Mouse (Mus musculus): ENCODE measurements at regions not wholly inside any gene's neighbourhood (a gene's known extent, or its start where the extent isn't known, plus 50 kb on each side); places are given as distances from the start of the nearest gene placed in this dataset.

DNA sequence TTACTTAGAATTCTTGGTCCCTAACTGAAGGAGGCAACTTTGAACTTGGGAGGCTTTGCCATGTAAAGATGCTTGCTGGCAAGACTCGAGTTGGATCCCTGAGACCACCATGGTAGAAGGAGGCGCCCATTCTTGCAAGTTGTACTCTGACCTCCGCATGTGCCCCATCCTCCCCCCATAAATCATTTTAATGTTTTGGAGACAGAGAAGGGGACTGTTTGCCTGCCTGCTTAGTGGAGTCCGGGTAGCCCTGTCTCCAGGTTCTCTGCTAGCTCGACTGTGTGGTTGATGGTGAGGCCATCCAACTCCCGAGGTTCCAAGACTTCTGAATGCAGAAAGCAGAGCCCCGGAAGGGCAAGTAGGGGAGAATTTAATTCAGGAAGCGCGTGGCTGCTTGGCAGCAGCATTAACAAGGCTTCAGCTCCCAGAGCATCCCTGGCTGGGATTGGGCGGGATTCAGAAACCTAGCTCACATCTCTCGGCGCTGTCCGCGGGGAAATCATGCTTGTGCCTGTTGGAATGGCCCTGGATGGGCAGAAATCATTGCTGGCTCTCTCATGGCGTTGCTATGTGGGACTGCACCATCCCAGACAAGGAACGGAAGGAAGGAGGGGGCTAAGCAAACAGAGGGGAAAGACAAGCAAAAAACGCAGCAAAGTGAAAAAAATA lies 202.8 kb upstream of the Zfp64 start:
- ATAC-seq: no peak
- Histone ChIP-seq H3K27ac (no peak overlapping the region), H3K36me3 (no peaks in the 10 kb centered on the region), H3K9ac (no peak overlapping the region), H3K4me3 (no peak overlapping the region), H3K9me3 (replicated peaks) (peaks cover 5% of the 10 kb centered on the region; the same call in 1 of the 2 replicates), H3K27me3 (replicated peaks) (no peaks in the 10 kb centered on the region), H3K4me1 (peaks cover 7% of the 10 kb centered on the region; the same call in 1 of the 2 replicates), H3K4me2 (no peak overlapping the region)
- WGBS (ENCODE audit: insufficient replicate concordance): 53% methylated on average over 17 of the region's 17 CpGs

DNA sequence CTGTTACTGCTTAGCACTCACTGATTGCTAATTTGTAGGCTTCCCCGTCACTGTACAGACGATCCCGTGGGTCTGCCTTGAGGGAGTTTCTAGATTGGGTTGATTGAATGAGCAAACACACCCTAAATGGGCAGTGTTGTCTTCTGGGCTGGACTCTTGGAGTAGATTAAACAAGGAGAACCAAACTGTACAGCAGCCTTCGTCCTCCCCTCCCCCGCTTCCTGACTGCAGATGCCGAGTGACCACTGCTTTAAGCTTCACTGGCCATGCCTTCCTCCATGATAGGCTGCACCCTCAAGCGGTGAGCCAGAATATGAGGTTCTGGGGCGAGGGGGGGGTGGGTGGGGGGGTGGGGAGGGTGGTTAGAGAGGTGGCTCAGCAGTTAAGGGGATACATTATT lies 201.5 kb upstream of the Zfp64 start:
- Histone ChIP-seq H3K4me1 (peaks cover 7% of the 10 kb centered on the region; the same call in 1 of the 2 replicates), H3K27me3 (replicated peaks) (no peaks in the 10 kb centered on the region), H3K4me3 (no peak overlapping the region), H3K9me3 (replicated peaks) (peaks cover 5% of the 10 kb centered on the region; the same call in 1 of the 2 replicates), H3K27ac (no peak overlapping the region), H3K9ac (no peak overlapping the region), H3K36me3 (no peaks in the 10 kb centered on the region), H3K4me2 (0 out of 2 replicates have a peak overlapping the region, but pooled peaks have one; percentile 16)
- no peak for ATAC-seq
- 26% methylated on average over 8 of the region's 8 CpGs for WGBS (ENCODE audit: insufficient replicate concordance)

DNA sequence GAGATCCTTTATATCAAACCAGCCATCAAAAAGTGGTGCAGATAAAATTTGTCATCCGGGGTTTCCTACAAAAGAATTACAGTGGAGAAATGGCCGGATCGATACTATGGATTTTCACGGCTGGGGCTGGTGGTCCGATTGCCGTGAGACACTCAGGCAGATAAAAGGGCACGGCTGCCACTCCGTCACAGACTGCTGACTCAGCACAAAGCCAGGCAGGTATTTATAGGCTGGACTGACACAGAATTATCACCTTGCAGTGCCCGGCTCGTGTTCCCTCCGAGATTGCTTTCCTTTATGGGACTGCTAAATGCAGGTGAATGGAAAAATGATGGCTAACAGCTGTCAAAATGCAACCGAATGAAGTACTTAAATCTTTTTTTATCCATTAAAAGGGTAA lies 199.5 kb upstream of the Zfp64 start:
- Histone ChIP-seq H3K36me3 (no peaks in the 10 kb centered on the region), H3K27me3 (replicated peaks) (no peaks in the 10 kb centered on the region), H3K4me2 (no peak overlapping the region), H3K4me1 (peaks cover 7% of the 10 kb centered on the region; the same call in 1 of the 2 replicates), H3K9me3 (replicated peaks) (no peaks in the 10 kb centered on the region), H3K27ac (no peak overlapping the region), H3K4me3 (no peak overlapping the region), H3K9ac (no peak overlapping the region)
- ATAC-seq: no peak
- WGBS (ENCODE audit: insufficient replicate concordance): 76% methylated on average over 12 of the region's 12 CpGs

DNA sequence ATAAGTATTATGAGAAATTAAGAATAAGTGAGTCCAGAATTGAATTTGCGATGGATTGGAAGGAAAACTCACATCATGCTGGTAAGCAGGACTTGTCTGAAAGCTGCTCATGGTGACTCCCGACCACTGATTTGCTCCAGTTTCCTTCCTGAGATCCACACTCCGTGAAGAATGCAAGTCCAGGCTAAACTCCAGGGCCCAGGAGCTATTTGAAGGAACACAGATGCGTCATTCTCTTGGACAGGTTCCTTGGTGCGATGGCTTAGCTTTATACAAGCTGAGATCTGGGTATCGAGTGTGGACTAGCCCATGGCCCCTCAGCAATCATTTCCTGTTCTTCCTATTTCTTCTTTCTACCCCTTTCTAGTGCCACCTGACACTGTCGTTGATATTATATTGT lies 192.3 kb upstream of the Zfp64 start:
- no peaks in the 10 kb centered on the region for H3K9me3 ChIP-seq (replicated peaks)
- H3K4me1 ChIP-seq: no peaks in the 10 kb centered on the region
- no peaks in the 10 kb centered on the region for H3K36me3 ChIP-seq
- no peak overlapping the region for H3K27ac ChIP-seq
- no peak overlapping the region for H3K4me2 ChIP-seq
- no peaks in the 10 kb centered on the region for H3K27me3 ChIP-seq (replicated peaks)
- no peak overlapping the region for H3K9ac ChIP-seq
- 60% methylated on average over 7 of the region's 7 CpGs for WGBS (ENCODE audit: insufficient replicate concordance)
- ATAC-seq: no peak
- no peak overlapping the region for H3K4me3 ChIP-seq

DNA sequence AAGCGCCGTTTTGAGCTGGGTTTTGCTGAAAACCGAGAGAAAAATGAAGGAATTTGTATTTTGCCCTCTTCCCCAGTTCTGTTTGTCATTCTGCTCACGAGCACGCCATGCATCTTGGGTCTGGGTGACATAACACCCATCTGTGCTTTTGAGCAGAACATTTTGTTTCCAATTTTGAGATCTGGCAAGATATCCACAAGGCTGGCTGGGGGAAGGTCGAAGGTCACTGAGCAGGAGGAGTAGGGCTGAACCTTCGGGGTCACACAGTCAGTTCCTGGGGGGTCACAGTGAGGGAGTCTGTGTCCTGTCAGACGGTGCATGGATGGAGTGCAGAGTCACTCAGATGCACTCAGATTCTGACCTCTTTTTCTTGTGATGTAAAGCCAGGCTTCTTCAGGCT lies 186.8 kb upstream of the Zfp64 start:
- 63% methylated on average over 8 of the region's 8 CpGs for WGBS (ENCODE audit: insufficient replicate concordance)
- no peak for ATAC-seq
- Histone ChIP-seq H3K27ac (no peak overlapping the region), H3K4me2 (no peak overlapping the region), H3K4me3 (no peak overlapping the region), H3K9me3 (replicated peaks) (no peaks in the 10 kb centered on the region), H3K36me3 (no peaks in the 10 kb centered on the region), H3K9ac (no peak overlapping the region), H3K27me3 (replicated peaks) (no peaks in the 10 kb centered on the region), H3K4me1 (no peaks in the 10 kb centered on the region)

DNA sequence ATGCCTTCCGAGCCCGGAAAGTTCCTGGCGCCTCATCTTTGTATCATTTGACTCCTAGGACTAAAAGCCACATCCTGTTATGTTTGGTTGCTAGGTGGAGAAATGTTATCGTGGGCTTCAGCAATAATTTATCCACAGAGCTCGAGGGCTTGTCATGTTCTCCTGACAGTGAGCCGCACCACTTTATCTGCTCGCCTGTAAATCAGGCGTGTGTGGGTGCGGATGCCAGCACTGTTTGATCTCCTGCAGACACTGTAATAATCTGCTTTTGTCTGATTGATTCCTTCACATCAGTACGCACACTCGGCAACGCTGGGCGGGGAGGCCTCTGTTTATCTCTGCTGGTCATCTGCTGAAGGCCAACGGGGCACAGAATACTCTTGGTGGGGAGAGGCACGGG lies 178.5 kb upstream of the Zfp64 start:
- H3K36me3 ChIP-seq: no peaks in the 10 kb centered on the region
- peaks cover 7% of the 10 kb centered on the region for H3K9me3 ChIP-seq (replicated peaks)
- no peaks in the 10 kb centered on the region for H3K4me1 ChIP-seq
- 39% methylated on average over 15 of the region's 15 CpGs for WGBS (ENCODE audit: insufficient replicate concordance)
- no peaks in the 10 kb centered on the region for H3K27me3 ChIP-seq (replicated peaks)
- no peak overlapping the region for H3K4me3 ChIP-seq
- no peak overlapping the region for H3K4me2 ChIP-seq
- H3K27ac ChIP-seq: no peak overlapping the region
- H3K9ac ChIP-seq: no peak overlapping the region
- ATAC-seq: no peak

DNA sequence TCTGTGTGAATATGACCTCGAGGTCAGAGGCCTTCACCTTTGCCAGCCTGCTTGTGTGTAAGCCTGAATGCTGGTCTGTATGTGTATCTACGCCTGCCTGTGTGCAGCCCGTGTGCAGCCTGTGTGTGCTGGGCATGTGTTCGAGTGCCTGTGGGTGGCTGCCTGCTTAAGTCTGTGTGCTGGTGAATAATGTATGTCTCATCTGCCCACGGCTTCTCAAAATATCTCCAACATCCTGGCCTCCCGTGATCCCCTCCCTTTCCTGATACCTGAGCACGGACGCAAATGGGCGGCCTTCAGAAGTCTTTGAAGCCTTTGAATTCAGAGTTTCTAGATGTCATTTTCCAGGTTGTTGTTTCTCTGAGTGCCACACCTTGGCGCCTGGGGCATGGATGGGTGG lies 170.1 kb upstream of the Zfp64 start:
- ATAC-seq: no peak
- H3K36me3 ChIP-seq: no peaks in the 10 kb centered on the region

DNA sequence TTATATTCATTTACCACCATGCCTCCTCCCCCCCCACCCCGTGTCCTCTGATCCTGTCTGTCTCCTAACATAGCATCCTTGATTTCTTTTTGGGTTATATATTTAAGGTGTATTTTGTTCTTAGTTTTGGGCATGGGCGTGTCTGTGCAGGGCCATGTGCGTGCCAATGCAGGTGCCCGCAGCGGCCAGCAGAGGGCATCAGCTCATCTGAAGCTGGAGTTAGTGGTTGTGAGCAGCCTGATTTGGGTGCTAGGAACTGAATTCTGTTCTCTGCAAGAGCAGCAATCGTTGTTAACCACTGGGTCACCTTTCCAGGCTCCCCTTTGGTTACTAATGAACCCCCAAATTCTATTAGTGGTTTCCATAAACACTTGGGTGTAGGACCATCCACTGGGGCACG lies 167.5 kb upstream of the Zfp64 start:
- H3K27ac ChIP-seq: no peak overlapping the region
- no peak for ATAC-seq

More for the DNA sequence above, 170.1 kb upstream of the Zfp64 start:
- no peak overlapping the region for H3K4me2 ChIP-seq
- peaks cover 15% of the 10 kb centered on the region; the same call in 1 of the 2 replicates for H3K9me3 ChIP-seq (replicated peaks)
- H3K27ac ChIP-seq: no peak overlapping the region
- 78% methylated on average over 10 of the region's 10 CpGs for WGBS (ENCODE audit: insufficient replicate concordance)
- H3K4me3 ChIP-seq: no peak overlapping the region
- no peaks in the 10 kb centered on the region for H3K27me3 ChIP-seq (replicated peaks)
- no peak overlapping the region for H3K9ac ChIP-seq
- no peaks in the 10 kb centered on the region for H3K4me1 ChIP-seq

DNA sequence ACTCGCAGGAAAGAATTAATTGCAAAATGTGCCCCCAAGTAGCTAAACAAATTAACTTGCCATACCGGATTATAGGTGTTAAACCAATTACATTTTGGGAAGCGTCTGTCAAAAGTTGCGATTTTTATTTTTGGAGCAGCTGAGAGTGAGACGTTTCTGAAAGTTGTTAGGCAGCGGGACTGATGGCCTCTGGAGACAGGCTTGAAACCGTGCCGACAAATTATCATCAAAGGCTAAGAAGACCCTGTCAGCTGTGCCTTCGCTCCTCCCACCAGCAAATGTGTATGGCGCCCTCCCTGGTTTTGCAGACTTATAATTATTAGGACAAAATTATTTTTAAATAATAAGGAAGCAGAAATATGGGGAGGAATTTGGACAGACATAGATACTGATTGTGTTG lies 161.5 kb upstream of the Zfp64 start:
- no peaks in the 10 kb centered on the region for H3K36me3 ChIP-seq
- WGBS (ENCODE audit: insufficient replicate concordance): 64% methylated on average over 10 of the region's 10 CpGs
- H3K27ac ChIP-seq: no peak overlapping the region
- no peak for ATAC-seq
- H3K4me3 ChIP-seq: no peak overlapping the region
- H3K9ac ChIP-seq: no peak overlapping the region
- H3K4me1 ChIP-seq: no peaks in the 10 kb centered on the region
- no peaks in the 10 kb centered on the region for H3K9me3 ChIP-seq (replicated peaks)
- no peak overlapping the region for H3K4me2 ChIP-seq
- H3K27me3 ChIP-seq (replicated peaks): no peaks in the 10 kb centered on the region

More for the DNA sequence above, 167.5 kb upstream of the Zfp64 start:
- Histone ChIP-seq H3K36me3 (no peaks in the 10 kb centered on the region), H3K9ac (no peak overlapping the region), H3K4me2 (no peak overlapping the region), H3K9me3 (replicated peaks) (peaks cover 12% of the 10 kb centered on the region; the same call in 1 of the 2 replicates), H3K4me1 (no peaks in the 10 kb centered on the region), H3K27me3 (replicated peaks) (no peaks in the 10 kb centered on the region), H3K4me3 (no peak overlapping the region)
- WGBS (ENCODE audit: insufficient replicate concordance): 71% methylated on average over 7 of the region's 7 CpGs

DNA sequence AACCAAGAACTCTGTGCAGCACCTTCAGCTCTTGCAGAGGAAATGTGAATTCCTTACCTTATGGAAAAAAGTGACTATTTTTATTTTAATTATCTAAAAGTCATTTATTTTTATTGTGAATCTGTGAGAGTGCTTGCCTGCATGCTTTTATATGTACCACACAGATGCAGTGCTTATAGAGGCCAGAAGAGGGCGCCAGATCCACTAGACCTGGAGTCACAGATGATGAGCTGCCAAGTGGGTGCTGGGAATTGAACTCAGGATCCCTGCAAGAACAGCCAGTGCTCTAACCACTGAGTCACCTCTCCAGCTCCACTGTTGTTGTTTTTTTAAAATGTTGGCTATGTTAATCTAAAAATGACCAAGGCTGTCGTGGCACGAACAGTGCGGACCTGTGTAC lies 153.7 kb upstream of the Zfp64 start:
- WGBS (ENCODE audit: insufficient replicate concordance): 70% methylated on average over 4 of the region's 4 CpGs
- ATAC-seq: no peak
- no peaks in the 10 kb centered on the region; the same call in 1 of the 2 replicates for H3K9me3 ChIP-seq (replicated peaks)

DNA sequence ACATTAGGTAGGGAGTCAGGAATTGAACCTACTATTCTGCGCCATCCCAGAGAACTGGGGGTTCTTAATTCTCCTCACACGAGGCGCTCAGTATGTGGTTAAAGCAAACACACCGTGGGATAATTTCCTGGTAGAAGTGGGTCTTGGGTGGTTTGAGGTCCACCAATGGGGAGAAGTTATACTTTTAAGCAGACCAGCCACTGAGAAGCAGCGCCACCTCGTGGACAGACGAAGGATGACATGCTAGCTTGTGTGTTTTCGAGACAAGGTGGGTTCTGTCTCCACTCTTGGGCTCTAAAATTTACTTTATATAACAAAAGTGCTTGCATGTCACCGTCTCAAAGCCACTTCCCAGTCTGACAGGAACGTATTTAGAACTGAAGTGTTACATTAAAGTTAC lies 152.7 kb upstream of the Zfp64 start:
- H3K4me3 ChIP-seq: no peak overlapping the region
- no peaks in the 10 kb centered on the region; the same call in 1 of the 2 replicates for H3K9me3 ChIP-seq (replicated peaks)
- H3K36me3 ChIP-seq: no peaks in the 10 kb centered on the region
- WGBS (ENCODE audit: insufficient replicate concordance): 25% methylated on average over 10 of the region's 10 CpGs
- no peaks in the 10 kb centered on the region for H3K27me3 ChIP-seq (replicated peaks)
- no peak for ATAC-seq
- no peaks in the 10 kb centered on the region for H3K4me1 ChIP-seq
- no peak overlapping the region for H3K4me2 ChIP-seq
- no peak overlapping the region for H3K9ac ChIP-seq
- H3K27ac ChIP-seq: no peak overlapping the region

More for the DNA sequence above, 153.7 kb upstream of the Zfp64 start:
- H3K27me3 ChIP-seq (replicated peaks): no peaks in the 10 kb centered on the region
- no peaks in the 10 kb centered on the region for H3K36me3 ChIP-seq
- H3K27ac ChIP-seq: no peak overlapping the region
- no peak overlapping the region for H3K4me3 ChIP-seq
- no peaks in the 10 kb centered on the region for H3K4me1 ChIP-seq
- no peak overlapping the region for H3K9ac ChIP-seq
- no peak overlapping the region for H3K4me2 ChIP-seq

DNA sequence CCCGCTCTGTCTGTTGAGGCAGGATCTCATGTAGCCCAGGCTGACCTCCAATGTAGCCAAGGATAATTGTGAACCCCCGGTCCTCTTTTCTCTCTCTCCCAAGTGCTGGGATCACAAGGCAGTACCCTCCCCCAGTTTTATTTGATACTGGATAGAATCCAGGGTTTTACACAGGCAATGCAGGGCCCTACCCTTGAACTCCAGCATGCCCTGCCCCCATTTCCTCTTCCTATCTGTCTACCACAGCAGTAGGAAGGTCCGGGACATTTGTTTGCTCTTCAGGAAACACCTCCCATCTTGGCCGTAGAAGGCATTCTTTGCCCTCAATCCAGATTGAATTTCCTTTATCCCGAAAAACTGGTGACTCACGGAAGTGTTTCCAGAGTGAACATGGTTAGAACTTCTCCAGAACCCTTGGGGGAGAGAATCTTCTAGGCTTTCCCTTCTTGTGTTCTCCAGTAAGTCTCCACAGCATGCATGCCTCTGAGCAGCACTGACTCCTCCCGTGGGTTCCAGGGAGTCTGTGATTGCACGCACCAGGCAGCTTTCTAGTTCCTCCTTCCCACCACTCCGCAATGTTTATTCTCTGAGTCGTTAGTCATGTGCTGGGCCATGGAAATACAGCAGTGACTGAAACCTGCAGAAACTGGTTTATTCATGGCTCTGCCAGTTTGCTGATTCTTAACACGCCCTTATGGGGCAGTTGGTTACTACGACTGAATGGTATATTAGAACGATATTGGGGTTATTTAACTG lies 146.3 kb upstream of the Zfp64 start:
- no peaks in the 10 kb centered on the region for H3K36me3 ChIP-seq
- no peaks in the 10 kb centered on the region for H3K27me3 ChIP-seq (replicated peaks)
- no peak for ATAC-seq
- H3K9me3 ChIP-seq (replicated peaks): 0 out of 2 replicates have a peak, but pooled peaks cover 3% of the 10 kb centered on the region
- H3K9ac ChIP-seq: no peak overlapping the region
- WGBS (ENCODE audit: insufficient replicate concordance): 61% methylated on average over 13 of the region's 13 CpGs
- no peak overlapping the region for H3K27ac ChIP-seq
- H3K4me2 ChIP-seq: no peak overlapping the region
- H3K4me1 ChIP-seq: no peaks in the 10 kb centered on the region
- no peak overlapping the region for H3K4me3 ChIP-seq

Data from liver, embryonic 12.5 days (tissue).